Mouse (Mus musculus): ENCODE results near the gene Pde8a. TPM values are rescaled to one million over a fixed set of nuclear protein-coding genes. Genes with fewer than 3 reads are reported as not detected.
"Not testable (repeated sequence)": the region's sequence is repeated elsewhere in the genome, so short reads cannot be mapped to it uniquely, and the experiment has no call there.

Pde8a gene
- total and polyA plus RNA-seq, 2 experiments from 2014 or later, result 1.8 to 2.1 TPM

DNA sequence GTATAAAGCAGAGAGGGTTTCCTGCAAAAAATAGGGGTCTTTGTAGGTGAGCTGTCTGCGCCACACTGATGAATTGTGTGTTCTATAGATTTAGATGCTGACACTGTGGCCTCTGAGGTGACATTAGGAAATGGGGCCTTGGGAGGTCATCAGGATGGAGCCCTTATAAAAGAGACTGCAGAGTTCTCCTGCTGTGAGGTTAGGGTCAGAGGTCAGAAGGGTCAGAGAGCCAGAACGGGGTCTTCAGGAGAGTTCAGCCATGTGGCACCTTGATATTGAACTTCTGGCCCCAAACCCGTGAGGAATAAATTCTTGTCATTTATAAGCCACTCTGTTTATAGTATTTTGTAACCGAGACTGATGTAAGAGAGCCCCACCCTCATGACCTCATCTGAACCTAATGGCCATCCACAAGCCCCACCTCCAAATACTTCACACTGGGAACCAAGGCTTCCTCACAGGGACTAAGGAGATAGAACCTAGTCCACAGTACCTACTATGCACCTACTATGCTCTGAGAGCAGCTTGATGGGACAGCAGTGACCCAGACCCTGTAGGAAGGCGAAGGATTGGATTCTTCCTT is 37.1 kb upstream of the Pde8a start:
- H3K4me3 ChIP-seq (ENCODE audit: low read length), result no peak overlapping the region
- no peak overlapping the region for H3K27ac ChIP-seq
- H3K9ac ChIP-seq (replicated peaks; ENCODE audit: low read length), result no peak overlapping the region
- WGBS, result 45% methylated on average over 5 of the region's 5 CpGs
- no peaks in the 10 kb centered on the region for H3K36me3 ChIP-seq (ENCODE audit: insufficient read depth, low read length)
- no peaks in the 10 kb centered on the region for H3K27me3 ChIP-seq (ENCODE audit: insufficient read depth, low read length)
- H3K9me3 ChIP-seq (ENCODE audit: low read length), result peaks cover 9% of the 10 kb centered on the region; the same call in 1 of the 2 replicates
- no peak for DNase-seq (ENCODE audit: low spot score)
- no peak for ATAC-seq
- H3K4me2 ChIP-seq (ENCODE audit: low read depth, low read length), result no peak overlapping the region
- no peaks in the 10 kb centered on the region for H3K4me1 ChIP-seq (ENCODE audit: insufficient read depth, low read length)
- no peak for TF ChIP-seq CTCF (IDR thresholded peaks at IDR 0.05; ENCODE audit: low read depth)

DNA sequence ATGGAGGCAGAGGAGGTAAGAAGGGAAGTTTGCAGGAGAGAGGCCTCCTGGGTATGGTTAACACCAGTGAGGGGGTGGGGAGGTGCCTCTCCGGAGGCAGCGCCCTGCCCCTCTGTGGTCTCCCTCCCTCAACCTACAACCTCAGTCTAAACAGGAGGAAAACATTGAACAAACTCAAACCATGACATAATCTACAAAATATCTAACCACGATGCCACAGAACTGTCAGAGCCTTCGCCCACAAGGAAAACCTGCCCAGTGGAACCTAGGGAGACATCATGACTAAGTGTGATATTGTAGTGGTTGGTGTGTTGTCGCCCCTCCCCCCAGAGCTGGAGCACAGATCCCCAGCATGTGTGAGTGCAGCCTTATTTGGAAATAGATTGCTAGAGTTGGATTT is 33.9 kb upstream of the Pde8a start:
- no peak for ATAC-seq

DNA sequence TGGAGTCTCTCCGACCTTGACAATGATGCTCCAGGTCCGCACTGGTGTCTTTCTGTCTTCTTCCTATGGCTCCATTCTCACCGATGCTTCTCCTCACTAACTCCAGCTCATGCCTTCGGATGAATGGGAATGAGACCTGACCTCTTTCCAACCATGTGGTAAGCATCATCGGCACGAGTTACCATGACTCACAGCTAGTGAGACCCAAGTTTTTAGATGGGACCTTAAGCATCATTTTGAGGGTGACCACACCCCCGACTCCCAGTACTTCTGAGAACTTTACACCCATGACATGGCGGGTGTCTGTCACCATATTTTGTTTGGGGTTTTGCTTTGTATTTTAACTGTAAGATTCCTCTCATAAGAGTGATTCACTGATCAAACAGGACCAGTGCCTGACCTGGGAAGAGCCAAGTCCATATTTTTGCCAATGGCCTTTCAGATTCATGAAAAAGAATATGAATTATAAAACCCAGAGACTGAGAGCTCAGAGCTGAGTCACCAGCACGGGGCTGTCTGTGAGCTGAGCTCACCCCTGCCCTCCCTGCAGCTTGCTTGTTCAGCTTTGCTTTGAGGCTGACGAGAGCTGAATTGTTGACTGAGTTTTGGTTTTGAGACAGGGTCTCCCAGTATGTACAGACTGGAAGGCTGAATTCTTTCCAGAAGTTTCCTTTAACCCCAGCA is 30.8 kb upstream of the Pde8a start:
- H3K27ac ChIP-seq, result no peak overlapping the region
- WGBS, result 82% methylated on average over 10 of the region's 10 CpGs
- H3K27me3 ChIP-seq (ENCODE audit: insufficient read depth, low read length), result no peaks in the 10 kb centered on the region
- H3K36me3 ChIP-seq (ENCODE audit: insufficient read depth, low read length), result no peaks in the 10 kb centered on the region
- no peak for TF ChIP-seq CTCF (IDR thresholded peaks at IDR 0.05; ENCODE audit: low read depth)
- H3K4me3 ChIP-seq (ENCODE audit: low read length), result no peak overlapping the region
- H3K9me3 ChIP-seq (ENCODE audit: low read length), result no peaks in the 10 kb centered on the region
- ATAC-seq, result no peak
- no peak for DNase-seq (ENCODE audit: low spot score)
- no peak overlapping the region for H3K9ac ChIP-seq (replicated peaks; ENCODE audit: low read length)
- H3K4me1 ChIP-seq (ENCODE audit: insufficient read depth, low read length), result no peaks in the 10 kb centered on the region
- H3K4me2 ChIP-seq (ENCODE audit: low read depth, low read length), result no peak overlapping the region

More for the DNA sequence above, 33.9 kb upstream of the Pde8a start:
- Histone ChIP-seq H3K4me1 (ENCODE audit: insufficient read depth, low read length) (no peaks in the 10 kb centered on the region), H3K4me2 (ENCODE audit: low read depth, low read length) (no peak overlapping the region), H3K9ac (replicated peaks; ENCODE audit: low read length) (no peak overlapping the region), H3K27ac (no peak overlapping the region), H3K36me3 (ENCODE audit: insufficient read depth, low read length) (no peaks in the 10 kb centered on the region), H3K9me3 (ENCODE audit: low read length) (peaks cover 1% of the 10 kb centered on the region; the same call in 1 of the 2 replicates), H3K4me3 (ENCODE audit: low read length) (no peak overlapping the region), H3K27me3 (ENCODE audit: insufficient read depth, low read length) (no peaks in the 10 kb centered on the region)
- DNase-seq (ENCODE audit: low spot score), result no peak
- TF ChIP-seq CTCF (IDR thresholded peaks at IDR 0.05; ENCODE audit: low read depth), result no peak
- WGBS, result 79% methylated on average over 5 of the region's 5 CpGs

- H3K27me3 ChIP-seq (ENCODE audit: insufficient read depth, low read length), result no peaks in the 10 kb centered on the region
- no peaks in the 10 kb centered on the region for H3K36me3 ChIP-seq (ENCODE audit: insufficient read depth, low read length)
- H3K4me1 ChIP-seq (ENCODE audit: insufficient read depth, low read length), result no peaks in the 10 kb centered on the region
- ATAC-seq (no peak), DNase-seq (ENCODE audit: low spot score) (no peak)
- no peak overlapping the region for H3K4me3 ChIP-seq (ENCODE audit: low read length)
- no peak for TF ChIP-seq CTCF (IDR thresholded peaks at IDR 0.05; ENCODE audit: low read depth)
- no peak overlapping the region for H3K9ac ChIP-seq (replicated peaks; ENCODE audit: low read length)
- no peaks in the 10 kb centered on the region for H3K9me3 ChIP-seq (ENCODE audit: low read length)
- H3K27ac ChIP-seq, result no peak overlapping the region
- no peak overlapping the region for H3K4me2 ChIP-seq (ENCODE audit: low read depth, low read length)
Observed at GRCm38 (mm10) chr7:81183181-81183580, 30.2 kb upstream of the Pde8a start.

DNA sequence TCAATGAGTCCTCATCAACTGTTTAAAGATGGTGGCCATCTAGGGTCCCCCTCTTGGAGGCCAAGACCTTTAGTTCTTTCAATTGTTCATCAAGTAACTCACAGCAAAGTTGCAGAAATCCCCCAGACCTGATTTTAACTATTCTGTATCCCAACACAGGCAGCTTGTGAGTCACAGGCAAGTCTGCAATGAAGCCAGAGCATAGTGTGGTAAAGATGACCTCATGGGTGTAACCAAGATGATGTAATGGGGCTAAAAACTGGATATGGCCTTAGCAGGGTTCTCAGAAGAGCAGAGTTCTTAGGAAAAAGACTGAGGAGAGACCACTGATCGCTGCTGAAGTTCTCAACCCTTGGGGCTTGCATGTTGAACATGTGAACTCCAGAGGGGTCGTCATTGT is 29.3 kb upstream of the Pde8a start:
- Histone ChIP-seq H3K4me3 (ENCODE audit: low read length) (no peak overlapping the region), H3K27me3 (ENCODE audit: insufficient read depth, low read length) (no peaks in the 10 kb centered on the region), H3K4me1 (ENCODE audit: insufficient read depth, low read length) (no peaks in the 10 kb centered on the region), H3K9ac (replicated peaks; ENCODE audit: low read length) (no peak overlapping the region), H3K36me3 (ENCODE audit: insufficient read depth, low read length) (no peaks in the 10 kb centered on the region), H3K27ac (no peak overlapping the region), H3K4me2 (ENCODE audit: low read depth, low read length) (no peak overlapping the region), H3K9me3 (ENCODE audit: low read length) (no peaks in the 10 kb centered on the region)
- TF ChIP-seq CTCF (IDR thresholded peaks at IDR 0.05; ENCODE audit: low read depth), result no peak
- ATAC-seq, result no peak
- DNase-seq (ENCODE audit: low spot score), result no peak
- WGBS, result 93% methylated on average over 2 of the region's 2 CpGs

- Histone ChIP-seq H3K36me3 (ENCODE audit: insufficient read depth, low read length) (no peaks in the 10 kb centered on the region), H3K4me1 (ENCODE audit: insufficient read depth, low read length) (no peaks in the 10 kb centered on the region), H3K4me3 (ENCODE audit: low read length) (no peak overlapping the region), H3K27me3 (ENCODE audit: insufficient read depth, low read length) (no peaks in the 10 kb centered on the region), H3K27ac (no peak overlapping the region), H3K9ac (replicated peaks; ENCODE audit: low read length) (no peak overlapping the region), H3K4me2 (ENCODE audit: low read depth, low read length) (no peak overlapping the region), H3K9me3 (ENCODE audit: low read length) (no peaks in the 10 kb centered on the region)
- TF ChIP-seq CTCF (IDR thresholded peaks at IDR 0.05; ENCODE audit: low read depth), result no peak
- DNase-seq (ENCODE audit: low spot score), result no peak
- WGBS, result 82% methylated on average over 1 of the region's 1 CpGs
- ATAC-seq, result no peak
Observed at GRCm38 (mm10) chr7:81184651-81185050, 28.7 kb upstream of the Pde8a start.

DNA sequence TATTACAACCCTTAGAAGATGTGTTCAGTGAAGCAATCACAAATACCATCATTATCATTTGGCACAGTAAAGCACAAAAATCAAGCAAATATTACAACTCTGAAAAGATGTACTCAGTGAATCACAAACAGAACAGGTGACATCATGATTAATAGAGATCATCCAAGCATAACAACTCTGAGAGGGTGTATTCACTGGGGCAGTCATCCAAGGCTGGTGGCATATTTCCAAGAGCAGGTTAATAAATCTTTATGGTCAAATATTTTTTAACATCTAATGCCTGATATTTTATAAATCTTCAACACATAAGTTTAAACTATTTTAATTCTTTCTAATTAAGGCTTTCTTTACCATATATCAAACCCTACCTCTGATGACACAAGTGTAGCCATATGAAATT is 27.4 kb upstream of the Pde8a start:
- not testable (repeated sequence) for H3K9me3 ChIP-seq (ENCODE audit: low read length); DNase-seq (ENCODE audit: low spot score); ATAC-seq; H3K9ac ChIP-seq (replicated peaks; ENCODE audit: low read length); H3K4me1 ChIP-seq (ENCODE audit: insufficient read depth, low read length); H3K4me3 ChIP-seq (ENCODE audit: low read length); H3K27ac ChIP-seq; H3K27me3 ChIP-seq (ENCODE audit: insufficient read depth, low read length); H3K36me3 ChIP-seq (ENCODE audit: insufficient read depth, low read length); H3K4me2 ChIP-seq (ENCODE audit: low read depth, low read length)

Data from hindbrain, postnatal 0 days (tissue).